Mouse (Mus musculus) ovary, adult 18-20 months (tissue): ENCODE measurements around the gene Tmub1.

Source experiments
- DNase-seq: peaks from one replicate; pipeline ENCODE4 v3.0.0; 2022; ENCODE audit warnings: low spot score, mixed read lengths

The Tmub1 gene

GRCm38 (mm10) chr5:24447624-24448298 is at the start of gene Tmub1:
Tmub1 (minus strand) TSS chr5:24447854.
- peak; percentile 79 for DNase-seq

GRCm38 (mm10) chr5:24496756-24497155 is 49.1 kb upstream of the Tmub1 start:
- DNase-seq: no peak

GRCm38 (mm10) chr5:24495019-24495418 is 47.4 kb upstream of the Tmub1 start:
- DNase-seq: no peak

- no peak for DNase-seq
These were observed 45.1 kb upstream of the Tmub1 start for GRCm38 (mm10) chr5:24492546-24493285.

GRCm38 (mm10) chr5:24490413-24490920 is 42.8 kb upstream of the Tmub1 start:
- no peak for DNase-seq

- DNase-seq: no peak
These were observed 39.1 kb upstream of the Tmub1 start for GRCm38 (mm10) chr5:24486738-24487137.

GRCm38 (mm10) chr5:24486097-24486496 is 38.4 kb upstream of the Tmub1 start:
- peak; percentile 65 for DNase-seq

GRCm38 (mm10) chr5:24484963-24485362 is 37.3 kb upstream of the Tmub1 start:
- DNase-seq: no peak

GRCm38 (mm10) chr5:24483326-24483725 is 35.7 kb upstream of the Tmub1 start:
- peak; percentile 49 for DNase-seq

GRCm38 (mm10) chr5:24482247-24483079 is 34.8 kb upstream of the Tmub1 start:
- DNase-seq: no peak

GRCm38 (mm10) chr5:24481647-24482046 is 34.0 kb upstream of the Tmub1 start:
- no peak for DNase-seq

- DNase-seq: no peak
These were observed 30.3 kb upstream of the Tmub1 start for GRCm38 (mm10) chr5:24477909-24478308.

- DNase-seq: peak; percentile 80
These were observed 28.0 kb upstream of the Tmub1 start for GRCm38 (mm10) chr5:24475476-24476241.

- peak; percentile 42 for DNase-seq
These were observed 27.1 kb upstream of the Tmub1 start for GRCm38 (mm10) chr5:24474723-24475261.

GRCm38 (mm10) chr5:24474025-24474722 is 26.5 kb upstream of the Tmub1 start:
- no peak for DNase-seq

GRCm38 (mm10) chr5:24472884-24473619 is 25.4 kb upstream of the Tmub1 start:
- no peak for DNase-seq

- no peak for DNase-seq
These were observed 22.9 kb upstream of the Tmub1 start for GRCm38 (mm10) chr5:24470600-24470999.

GRCm38 (mm10) chr5:24466762-24467161 is 19.1 kb upstream of the Tmub1 start:
- no peak for DNase-seq

- DNase-seq: no peak
These were observed 8.0 kb upstream of the Tmub1 start for GRCm38 (mm10) chr5:24455613-24456012.

- DNase-seq: no peak
These were observed 7.4 kb upstream of the Tmub1 start for GRCm38 (mm10) chr5:24455076-24455475.
